ENCODE assay signal across 10 mouse cellular contexts in genomic region chr17:28009716-28010114, GRCm38 (mm10).
DNase-seq lines count a peak whose midpoint lies in the region; ATAC-seq and TF ChIP-seq lines count a peak whose summit lies in the region.
"Had no signal": no experiment of that assay in that cellular context is flagged by ENCODE, and none has a peak within 500 bp of the region (broad histone marks: within the 10 kb centered on the region; RNA-seq: fewer than 3 reads in every experiment).

No protein-coding gene starts in this region.

- peak overlapping the region; percentile 97 for H3K27ac ChIP-seq in gastrocnemius, adult 2 months
- no peak overlapping the region for H3K27ac ChIP-seq in lung, embryonic 14.5 days (ENCODE audit: low read depth)
- H3K27ac ChIP-seq: hindbrain, embryonic 15.5 days had no signal

- no peaks in the 10 kb centered on the region for H3K9me3 ChIP-seq in lung, embryonic 14.5 days (ENCODE audit: low read depth, low read length)
- H3K9me3 ChIP-seq: hindbrain, embryonic 15.5 days had no signal

- H3K4me3 ChIP-seq in gastrocnemius, adult 2 months = peak overlapping the region; percentile 75
- H3K4me3 ChIP-seq in lung, embryonic 14.5 days (ENCODE audit: low read depth, low read length) = no peak overlapping the region
- H3K4me3 ChIP-seq: hindbrain, embryonic 15.5 days had no signal

- intact Hi-C loops in gastrocnemius, adult 2 months (cut with DNase I) = loop anchor here (5.0 kb wide), 1 partner anchor 43 kb away; no protein-coding TSS in a partner anchor
- intact Hi-C loops in gastrocnemius, postnatal 36 days (cut with DNase I) = loop anchor here (5.0 kb wide), 1 partner anchor 33 kb away; no protein-coding TSS in a partner anchor
- intact Hi-C loops in heart, postnatal 14 days (cut with DNase I) = no loop called here

- no peaks in the 10 kb centered on the region for H3K27me3 ChIP-seq in lung, embryonic 14.5 days (ENCODE audit: insufficient read depth, low read length)
- H3K27me3 ChIP-seq: hindbrain, embryonic 15.5 days had no signal

- peaks cover 41% of the 10 kb centered on the region for H3K4me1 ChIP-seq in lung, embryonic 14.5 days (ENCODE audit: insufficient read depth)

- no peak for ATAC-seq in lung, embryonic 14.5 days (ENCODE audit: insufficient read depth)

- TF ChIP-seq CTCF in gastrocnemius, adult 2 months (IDR thresholded peaks at IDR 0.05) = no peak
- TF ChIP-seq CTCF in lung, embryonic 14.5 days (IDR thresholded peaks at IDR 0.05; ENCODE audit: low read depth) = no peak

- H3K9ac ChIP-seq in lung, embryonic 14.5 days = no peak overlapping the region
- H3K9ac ChIP-seq: hindbrain, embryonic 15.5 days had no signal

- peaks cover 18% of the 10 kb centered on the region; the same call in 1 of the 2 replicates for H3K36me3 ChIP-seq in lung, embryonic 14.5 days (ENCODE audit: insufficient read depth)

- peak overlapping the region; percentile 58 for H3K4me2 ChIP-seq in lung, embryonic 14.5 days

- DNase-seq in gastrocnemius, adult 2 months = peak; percentile 74
- DNase-seq in gastrocnemius, postnatal 36 days = no peak
- no peak for DNase-seq in lung, embryonic 14.5 days
- no peak for DNase-seq in lung, postnatal 25 days (ENCODE audit: low spot score)
- DNase-seq in heart, postnatal 14 days = peak; percentile 51 to 68
- DNase-seq in lung, postnatal 36 days = peak; percentile 51
- DNase-seq in cerebellum, adult 18-20 months = no peak
- no peak for DNase-seq in c-Kit-positive CD71-positive TER-119-positive erythroid progenitor cells, embryonic 14.5 days (ENCODE audit: low spot score)
- DNase-seq: cerebellum, adult 9-10 months had no signal

- 82% methylated on average over 7 of the region's 7 CpGs for WGBS in lung, embryonic 14.5 days

Comparison
In these comparisons a context has a peak if more than half of its experiments do, and no peak if none do; other contexts are left out.
1. DNase-seq: peak in gastrocnemius, adult 2 months (single experiment), heart, postnatal 14 days (2 of 2) and lung, postnatal 36 days (single experiment); none in gastrocnemius, postnatal 36 days (0 of 2), lung, embryonic 14.5 days (single experiment), lung, postnatal 25 days (single experiment), cerebellum, adult 18-20 months (0 of 2) and c-Kit-positive CD71-positive TER-119-positive erythroid progenitor cells, embryonic 14.5 days (single experiment).